Mouse (Mus musculus) myocyte (in vitro differentiated cells): ENCODE measurements around the gene Sytl3.
A peak's percentile ranks its signal among the peaks of the same experiment; 100 is the strongest.

Experiments
- E2F4 ChIP-seq: IDR thresholded peaks from one replicate; pipeline ENCODE4 v1.6.1; 2011; ENCODE audit warnings: mild to moderate bottlenecking, control low read depth, moderate library complexity; ENCODE audit not compliant: insufficient read depth
- MAX ChIP-seq: IDR thresholded peaks from one replicate; pipeline ENCODE4 v1.6.1; 2011; ENCODE audit warnings: low read depth, mild to moderate bottlenecking, control low read depth
- MYOD1 ChIP-seq, 3 experiments: IDR thresholded peaks; one replicate each; pipeline ENCODE4 v1.6.1; 2011; ENCODE audit warnings: control low read depth in 2 of 3, low read depth in 2 of 3, mild to moderate bottlenecking in 2 of 3, moderate library complexity in 1 of 3; ENCODE audit not compliant: insufficient read length in 2 of 3, control insufficient read depth in 1 of 3
- POLR2A ChIP-seq: IDR thresholded peaks from one replicate; pipeline ENCODE4 v1.6.1; 2011; ENCODE audit warnings: low read depth, mild to moderate bottlenecking, control low read depth, moderate library complexity; ENCODE audit not compliant: insufficient read length
- REST ChIP-seq: IDR thresholded peaks from one replicate; pipeline ENCODE4 v1.6.1; 2011; ENCODE audit warnings: mild to moderate bottlenecking, control low read depth, moderate library complexity; ENCODE audit not compliant: insufficient read depth, insufficient read length
- SRF ChIP-seq: IDR thresholded peaks from one replicate; pipeline ENCODE4 v1.6.1; 2011; ENCODE audit warnings: low read depth; ENCODE audit not compliant: control insufficient read depth, insufficient read length
- TCF12 ChIP-seq: IDR thresholded peaks from one replicate; pipeline ENCODE4 v1.6.1; 2011; ENCODE audit warnings: mild to moderate bottlenecking, control low read depth; ENCODE audit not compliant: poor library complexity, insufficient read depth, severe bottlenecking
- TCF3 ChIP-seq: IDR thresholded peaks from one replicate; pipeline ENCODE4 v1.6.1; 2011; ENCODE audit warnings: low read depth, control low read depth; ENCODE audit not compliant: insufficient read length

DNA sequence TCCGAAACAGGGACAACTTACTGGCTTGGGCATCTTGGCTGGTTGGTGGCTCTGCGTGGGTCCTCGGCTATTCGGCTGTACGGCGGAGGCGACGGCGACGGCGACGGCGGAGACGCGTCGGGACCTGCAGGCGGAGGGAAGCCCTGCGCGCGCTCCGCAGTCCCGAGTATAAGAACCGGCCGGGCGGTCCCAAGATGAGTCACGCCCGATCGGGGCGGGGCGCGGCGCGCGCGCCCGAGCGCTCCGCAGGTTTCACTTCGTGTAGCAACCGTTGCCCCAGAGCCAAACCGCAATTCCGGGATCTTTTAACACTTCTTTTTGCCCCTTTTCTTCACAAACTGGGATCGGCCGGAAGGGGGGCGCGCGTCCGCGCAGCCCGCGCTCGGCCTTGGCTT, 123.7 kb downstream of the Sytl3 start, which contains the start of gene Ezr:
- peak; percentile 93 for TF ChIP-seq POLR2A
- no peak for TF ChIP-seq TCF12
- no peak for TF ChIP-seq SRF
- TF ChIP-seq REST, result no peak
- TF ChIP-seq TCF3, result no peak
- no peak for TF ChIP-seq MYOD1 (IDR thresholded peaks at IDR 0.05; ENCODE audit: control insufficient read depth in 1 of 3, insufficient read length in 2 of 3, low read depth in 2 of 3)
- TF ChIP-seq MAX, result no peak
- TF ChIP-seq E2F4, result no peak
